In genomic region chr2:152756474-152757393, GRCm38 (mm10) we compare ENCODE assay signal across 21 mouse cellular contexts. TPM values are rescaled to one million over a fixed set of nuclear protein-coding genes. Genes with fewer than 3 reads are reported as not detected.
DNase-seq lines count a peak whose midpoint lies in the region; ATAC-seq lines count a peak whose summit lies in the region.
"Had no signal": no experiment of that assay in that cellular context is flagged by ENCODE, and none has a peak within 500 bp of the region (broad histone marks: within the 10 kb centered on the region; RNA-seq: fewer than 3 reads in every experiment).

No protein-coding gene starts in this region.

- WGBS in kidney, embryonic 16.5 days, result 46% methylated on average over 17 of the region's 17 CpGs

- DNase-seq in cerebellum, postnatal 36 days, result no peak
- DNase-seq in kidney, postnatal 36 days, result no peak
- peak; percentile 26 to 27 for DNase-seq in spleen, postnatal 36 days (ENCODE audit: low spot score in 2 of 2)
- no peak for DNase-seq in spleen, postnatal 4 days (ENCODE audit: low spot score in 2 of 2)
- no peak for DNase-seq in adrenal gland, postnatal 36 days
- DNase-seq: adrenal gland, postnatal 14 days; heart, adult 18-20 months; heart, postnatal 36 days; liver, embryonic 13.5 days; retina, postnatal 1 day; thymus, postnatal 36 days had no signal

- ATAC-seq in cerebellum, adult (ENCODE audit: insufficient number of reproducible peaks, low FRiP score, low TSS enrichment), result 0 out of 2 replicates have a peak, but pooled peaks have one; percentile 26
- ATAC-seq in kidney, embryonic 16.5 days (ENCODE audit: low FRiP score, low TSS enrichment), result peak; percentile 52
- no peak for ATAC-seq in inflammation-experienced regulatory T-cells, adult 6 months
- ATAC-seq: intestine, postnatal 0 days had no signal

- no peak overlapping the region for H3K4me3 ChIP-seq in kidney, embryonic 16.5 days (ENCODE audit: low read length)
- H3K4me3 ChIP-seq: forebrain, embryonic 10.5 days; liver, embryonic 13.5 days; lung, embryonic 15.5 days; midbrain, embryonic 12.5 days; myocyte had no signal

- no peaks in the 10 kb centered on the region for H3K9me3 ChIP-seq in kidney, embryonic 16.5 days (ENCODE audit: low read length)
- H3K9me3 ChIP-seq: forebrain, embryonic 10.5 days; liver, embryonic 13.5 days; lung, embryonic 15.5 days; midbrain, embryonic 12.5 days had no signal

- no peak overlapping the region for H3K9ac ChIP-seq in kidney, embryonic 16.5 days (replicated peaks; ENCODE audit: low read length)
- H3K9ac ChIP-seq: liver, embryonic 13.5 days; lung, embryonic 15.5 days; midbrain, embryonic 12.5 days had no signal

- no peak overlapping the region for H3K4me2 ChIP-seq in kidney, embryonic 16.5 days (replicated peaks; ENCODE audit: low read depth, low read length)
- H3K4me2 ChIP-seq: liver, embryonic 13.5 days; midbrain, embryonic 12.5 days had no signal

- no peak overlapping the region for H3K27ac ChIP-seq in kidney, embryonic 16.5 days (ENCODE audit: low read length)
- H3K27ac ChIP-seq: forebrain, embryonic 10.5 days; liver, embryonic 13.5 days; lung, embryonic 15.5 days; macrophage; midbrain, embryonic 12.5 days had no signal

- H3K36me3 ChIP-seq in kidney, embryonic 16.5 days (ENCODE audit: insufficient read depth, low read length), result no peaks in the 10 kb centered on the region
- H3K36me3 ChIP-seq: forebrain, embryonic 10.5 days; liver, embryonic 13.5 days; lung, embryonic 15.5 days; midbrain, embryonic 12.5 days had no signal

- H3K27me3 ChIP-seq in kidney, embryonic 16.5 days (ENCODE audit: insufficient read depth, low read length), result no peaks in the 10 kb centered on the region
- H3K27me3 ChIP-seq: lung, embryonic 15.5 days had no signal

- H3K4me1 ChIP-seq in kidney, embryonic 16.5 days (ENCODE audit: insufficient read depth, low read length), result peaks cover 25% of the 10 kb centered on the region

RNA-seq across cellular contexts. Expression of gene Cox4i2, which starts 2.8 kb away (rescaled TPM):
- polyA plus RNA-seq in kidney, embryonic 16.5 days (2015; fragmentation: Nextera tagmentation; extraction: Ambion mirVana), result 19.6 and 22.1 TPM in 2 replicates
- 1 to 10 TPM; 3.0 to 4.0 TPM for total RNA-seq in adrenal gland, postnatal 36 days (2021)
- not detected for polyA plus RNA-seq in inflammation-experienced regulatory T-cells, adult 6 months (2017; shearing (Covaris generic))
- total RNA-seq: MEL had no signal
- polyA plus RNA-seq: macrophage, myocyte had no signal

RNA-seq across cellular contexts. Expression of gene Id1, which starts 20.7 kb away (rescaled TPM):
- 139 and 151 TPM in 2 replicates for polyA plus RNA-seq in kidney, embryonic 16.5 days (2015; fragmentation: Nextera tagmentation; extraction: Ambion mirVana)
- 100 to 1,000 TPM in 1 of 2 experiments, 10 to 100 TPM in 1; 68.4 to 105 TPM for total RNA-seq in adrenal gland, postnatal 36 days (2021)
- polyA plus RNA-seq in inflammation-experienced regulatory T-cells, adult 6 months (2017; shearing (Covaris generic)), result under 1 TPM in 1 of 3 experiments, not detected in 2; 0.91 TPM

Comparison
In these comparisons a context has a peak if more than half of its experiments do, and no peak if none do; other contexts are left out.
1. DNase-seq: peak in spleen, postnatal 36 days (2 of 2); none in cerebellum, postnatal 36 days (0 of 2), kidney, postnatal 36 days (0 of 2), spleen, postnatal 4 days (0 of 2) and adrenal gland, postnatal 36 days (0 of 2).
2. RNA of gene Cox4i2, which starts 2.8 kb away (polyA plus RNA-seq): 19.6 to 22.1 TPM in kidney, embryonic 16.5 days; not detected in inflammation-experienced regulatory T-cells, adult 6 months; every median in the first group is over 10 times any median in the second.
3. RNA of gene Id1, which starts 20.7 kb away (polyA plus RNA-seq): 139 to 151 TPM in kidney, embryonic 16.5 days; 0.91 TPM in inflammation-experienced regulatory T-cells, adult 6 months; every median in the first group is over 10 times any median in the second.